In genomic region chr2:45095825-45096224, GRCm38 (mm10) we compare ENCODE assay signal across 15 mouse cellular contexts. TPM values are rescaled to one million over a fixed set of nuclear protein-coding genes. Genes with fewer than 3 reads are reported as not detected.
DNase-seq lines count a peak whose midpoint lies in the region; ATAC-seq and TF ChIP-seq lines count a peak whose summit lies in the region.
"Had no signal": no experiment of that assay in that cellular context is flagged by ENCODE, and none has a peak within 500 bp of the region (broad histone marks: within the 10 kb centered on the region; RNA-seq: fewer than 3 reads in every experiment).

No protein-coding gene starts in this region.

- no peak for TF ChIP-seq CTCF in lung, postnatal 0 days (IDR thresholded peaks at IDR 0.05)
- no peak for TF ChIP-seq CTCF in lung, adult 2 months (IDR thresholded peaks at IDR 0.05; ENCODE audit: insufficient read depth, low read length)
- TF ChIP-seq CTCF in forebrain, postnatal 0 days (IDR thresholded peaks at IDR 0.05; ENCODE audit: low read depth): no peak

- peaks cover 27% of the 10 kb centered on the region for H3K4me1 ChIP-seq in forebrain, embryonic 11.5 days (replicated peaks; ENCODE audit: control insufficient read depth, insufficient read depth, low read length)
- H3K4me1 ChIP-seq in forebrain, embryonic 13.5 days: peaks cover 89% of the 10 kb centered on the region
- H3K4me1 ChIP-seq in lung, postnatal 0 days (ENCODE audit: insufficient read depth, low read depth, low read length): 0 out of 2 replicates have a peak, but pooled peaks cover 5% of the 10 kb centered on the region
- H3K4me1 ChIP-seq in lung, adult 2 months (ENCODE audit: control insufficient read depth, insufficient read depth, low read length): peaks cover 9% of the 10 kb centered on the region
- H3K4me1 ChIP-seq in forebrain, postnatal 0 days (ENCODE audit: insufficient read depth): peaks cover 37% of the 10 kb centered on the region
- H3K4me1 ChIP-seq in midbrain, embryonic 16.5 days (ENCODE audit: control insufficient read depth, insufficient read depth, low read length): peaks cover 25% of the 10 kb centered on the region

- ATAC-seq in forebrain, embryonic 11.5 days (replicated peaks; ENCODE audit: low FRiP score): peak; percentile 63; the same call in 1 of the 2 replicates
- ATAC-seq in forebrain, embryonic 13.5 days: no peak
- no peak for ATAC-seq in lung, postnatal 0 days
- ATAC-seq in forebrain, postnatal 0 days: no peak
- no peak for ATAC-seq in midbrain, embryonic 16.5 days

- H3K4me2 ChIP-seq in forebrain, embryonic 11.5 days (ENCODE audit: low read depth, low read length, severe bottlenecking): no peak overlapping the region
- H3K4me2 ChIP-seq in forebrain, embryonic 13.5 days: no peak overlapping the region
- no peak overlapping the region for H3K4me2 ChIP-seq in lung, postnatal 0 days (replicated peaks; ENCODE audit: low read depth, low read length)
- H3K4me2 ChIP-seq in forebrain, postnatal 0 days (ENCODE audit: low read depth): no peak overlapping the region
- H3K4me2 ChIP-seq in midbrain, embryonic 16.5 days (ENCODE audit: low read length): no peak overlapping the region
- H3K4me2 ChIP-seq: lung, embryonic 15.5 days had no signal

- no peak overlapping the region for H3K9ac ChIP-seq in forebrain, embryonic 11.5 days (ENCODE audit: low read length)
- H3K9ac ChIP-seq in forebrain, embryonic 13.5 days: no peak overlapping the region
- no peak overlapping the region for H3K9ac ChIP-seq in lung, postnatal 0 days (replicated peaks; ENCODE audit: low read depth)
- no peak overlapping the region for H3K9ac ChIP-seq in forebrain, postnatal 0 days
- H3K9ac ChIP-seq in midbrain, embryonic 16.5 days (ENCODE audit: low read depth, low read length): no peak overlapping the region
- H3K9ac ChIP-seq: lung, embryonic 15.5 days had no signal

- no peak overlapping the region for H3K27ac ChIP-seq in forebrain, embryonic 11.5 days (ENCODE audit: low read depth, low read length)
- no peak overlapping the region for H3K27ac ChIP-seq in forebrain, embryonic 13.5 days
- H3K27ac ChIP-seq in lung, postnatal 0 days (ENCODE audit: low read length): peak overlapping the region; percentile 40; the same call in 1 of the 2 replicates
- peak overlapping the region; percentile 57 for H3K27ac ChIP-seq in forebrain, postnatal 0 days (ENCODE audit: low read depth, low read length)
- 0 out of 2 replicates have a peak overlapping the region, but pooled peaks have one; percentile 32 for H3K27ac ChIP-seq in midbrain, embryonic 16.5 days (ENCODE audit: low read length)

- TF ChIP-seq POLR2A in lung, adult 2 months (IDR thresholded peaks at IDR 0.05; ENCODE audit: borderline replicate concordance, extremely low read depth, low read depth, low read length): no peak

- DNase-seq in forebrain, embryonic 11.5 days (ENCODE audit: low spot score): no peak
- DNase-seq in lung, postnatal 0 days (ENCODE audit: low spot score): no peak
- no peak for DNase-seq in lung, adult 2 months
- DNase-seq in forebrain, postnatal 0 days: no peak
- DNase-seq in ovary, postnatal 36 days (ENCODE audit: low spot score): no peak
- no peak for DNase-seq in right cerebral cortex, adult 2 months (ENCODE audit: low spot score in 2 of 2)
- DNase-seq: cerebellum, adult 11-12 months; heart, postnatal 14 days; kidney, postnatal 36 days; liver had no signal

- no peaks in the 10 kb centered on the region for H3K27me3 ChIP-seq in forebrain, embryonic 11.5 days (ENCODE audit: control insufficient read depth, insufficient read depth, low read length)
- H3K27me3 ChIP-seq in forebrain, embryonic 13.5 days: no peaks in the 10 kb centered on the region
- no peaks in the 10 kb centered on the region for H3K27me3 ChIP-seq in lung, postnatal 0 days (replicated peaks; ENCODE audit: insufficient read depth, low read length)
- H3K27me3 ChIP-seq in forebrain, postnatal 0 days (ENCODE audit: insufficient read depth, low read length): no peaks in the 10 kb centered on the region
- H3K27me3 ChIP-seq in midbrain, embryonic 16.5 days (ENCODE audit: control insufficient read depth, insufficient read depth, low read depth, low read length): no peaks in the 10 kb centered on the region
- H3K27me3 ChIP-seq: lung, embryonic 15.5 days had no signal

- H3K4me3 ChIP-seq in forebrain, embryonic 11.5 days (ENCODE audit: low read depth, low read length): no peak overlapping the region
- no peak overlapping the region for H3K4me3 ChIP-seq in forebrain, embryonic 13.5 days
- H3K4me3 ChIP-seq in lung, postnatal 0 days (ENCODE audit: low read depth, low read length): no peak overlapping the region
- no peak overlapping the region for H3K4me3 ChIP-seq in lung, adult 2 months (replicated peaks; ENCODE audit: extremely low read depth, low read depth, low read length)
- no peak overlapping the region for H3K4me3 ChIP-seq in forebrain, postnatal 0 days (ENCODE audit: low read depth, low read length)
- no peak overlapping the region for H3K4me3 ChIP-seq in midbrain, embryonic 16.5 days (ENCODE audit: low read depth, low read length)
- H3K4me3 ChIP-seq: lung, embryonic 15.5 days; myocyte had no signal

- no peak for TF ChIP-seq EP300 in lung, postnatal 0 days (IDR thresholded peaks at IDR 0.05)

- no peaks in the 10 kb centered on the region for H3K36me3 ChIP-seq in forebrain, embryonic 11.5 days (ENCODE audit: control insufficient read depth, insufficient read depth, low read length)
- H3K36me3 ChIP-seq in forebrain, embryonic 13.5 days (ENCODE audit: poor library complexity, severe bottlenecking): peaks cover 18% of the 10 kb centered on the region
- H3K36me3 ChIP-seq in lung, postnatal 0 days (ENCODE audit: insufficient read depth, low read length): 0 out of 2 replicates have a peak, but pooled peaks cover 3% of the 10 kb centered on the region
- peaks cover 10% of the 10 kb centered on the region for H3K36me3 ChIP-seq in forebrain, postnatal 0 days (ENCODE audit: insufficient read depth)
- H3K36me3 ChIP-seq in midbrain, embryonic 16.5 days (ENCODE audit: control insufficient read depth, insufficient read depth, low read length): no peaks in the 10 kb centered on the region

- H3K9me3 ChIP-seq in forebrain, embryonic 11.5 days (ENCODE audit: control insufficient read depth, low read length): no peaks in the 10 kb centered on the region
- H3K9me3 ChIP-seq in forebrain, embryonic 13.5 days (replicated peaks): no peaks in the 10 kb centered on the region
- H3K9me3 ChIP-seq in lung, postnatal 0 days (ENCODE audit: low read length): no peaks in the 10 kb centered on the region
- no peaks in the 10 kb centered on the region for H3K9me3 ChIP-seq in forebrain, postnatal 0 days (ENCODE audit: low read length)
- no peaks in the 10 kb centered on the region for H3K9me3 ChIP-seq in midbrain, embryonic 16.5 days (replicated peaks; ENCODE audit: control insufficient read depth, low read length, poor library complexity, severe bottlenecking)
- H3K9me3 ChIP-seq: G1E; lung, embryonic 15.5 days had no signal

- WGBS in forebrain, embryonic 11.5 days: 29% methylated on average over 9 of the region's 9 CpGs
- 23% methylated on average over 9 of the region's 9 CpGs for WGBS in forebrain, embryonic 13.5 days
- 39% methylated on average over 9 of the region's 9 CpGs for WGBS in lung, postnatal 0 days
- WGBS in lung, adult 2 months: 54% methylated on average over 9 of the region's 9 CpGs
- 28% methylated on average over 9 of the region's 9 CpGs for WGBS in forebrain, postnatal 0 days
- 15% methylated on average over 9 of the region's 9 CpGs for WGBS in midbrain, embryonic 16.5 days

RNA-seq across cellular contexts. Expression of gene Zeb2, which starts 21.4 kb away (rescaled TPM):
- 45.6 and 50.0 TPM in 2 replicates for polyA plus RNA-seq in forebrain, embryonic 11.5 days (2014; fragmentation: Nextera tagmentation; extraction: Ambion mirVana)
- polyA plus RNA-seq in forebrain, embryonic 13.5 days (2015; fragmentation: Nextera tagmentation; extraction: Ambion mirVana): 74.7 and 85.4 TPM in 2 replicates
- polyA plus RNA-seq in lung, postnatal 0 days (2015; fragmentation: Nextera tagmentation; extraction: Ambion mirVana): 36.4 and 44.9 TPM in 2 replicates
- polyA plus RNA-seq in lung, adult 2 months (2012; rRNA removed): 26.1 and 59.0 TPM in 2 replicates
- total RNA-seq in forebrain, postnatal 0 days (2014; rRNA removed): 150 and 186 TPM in 2 replicates
- 47.7 and 50.6 TPM in 2 replicates for polyA plus RNA-seq in forebrain, postnatal 0 days (2015; fragmentation: Nextera tagmentation; extraction: Ambion mirVana)
- polyA plus RNA-seq in midbrain, embryonic 16.5 days (2015; fragmentation: Nextera tagmentation; extraction: Ambion mirVana): 24.6 and 26.7 TPM in 2 replicates

Comparison
In these comparisons a context has a peak if more than half of its experiments do, and no peak if none do; other contexts are left out.
1. H3K27ac ChIP-seq: peak in lung, postnatal 0 days (single experiment), forebrain, postnatal 0 days (single experiment) and midbrain, embryonic 16.5 days (single experiment); none in forebrain, embryonic 11.5 days (single experiment) and forebrain, embryonic 13.5 days (single experiment).